Mouse (Mus musculus) myocyte (in vitro differentiated cells): Measurements from ENCODE around the gene Pyroxd2.

Experiments
- CEBPB ChIP-seq: IDR thresholded peaks from 2 replicates; pipeline ENCODE4 v1.6.1; 2011; ENCODE audit warnings: mild to moderate bottlenecking, moderate library complexity; ENCODE audit not compliant: poor library complexity, insufficient read depth, severe bottlenecking
- E2F4 ChIP-seq: IDR thresholded peaks from one replicate; pipeline ENCODE4 v1.6.1; 2011; ENCODE audit warnings: mild to moderate bottlenecking, control low read depth, moderate library complexity; ENCODE audit not compliant: insufficient read depth
- MAX ChIP-seq: IDR thresholded peaks from one replicate; pipeline ENCODE4 v1.6.1; 2011; ENCODE audit warnings: low read depth, mild to moderate bottlenecking, control low read depth
- MYOD1 ChIP-seq, 3 experiments: IDR thresholded peaks; one replicate each; pipeline ENCODE4 v1.6.1; 2011; ENCODE audit warnings: control low read depth in 2 of 3, low read depth in 2 of 3, mild to moderate bottlenecking in 2 of 3, moderate library complexity in 1 of 3; ENCODE audit not compliant: insufficient read length in 2 of 3, control insufficient read depth in 1 of 3
- MYOG ChIP-seq, 3 experiments: IDR thresholded peaks; one replicate each; pipeline ENCODE4 v1.6.1; 2011; ENCODE audit warnings: control low read depth in 2 of 3, low read depth in 2 of 3, mild to moderate bottlenecking in 2 of 3; ENCODE audit not compliant: insufficient read length in 2 of 3, control insufficient read depth in 1 of 3, insufficient read depth in 1 of 3
- POLR2A ChIP-seq: IDR thresholded peaks from one replicate; pipeline ENCODE4 v1.6.1; 2011; ENCODE audit warnings: low read depth, mild to moderate bottlenecking, control low read depth, moderate library complexity; ENCODE audit not compliant: insufficient read length
- POLR2AphosphoS2 ChIP-seq: IDR thresholded peaks from one replicate; pipeline ENCODE4 v1.6.1; 2011; ENCODE audit warnings: low read depth, control low read depth; ENCODE audit not compliant: insufficient read length
- REST ChIP-seq: IDR thresholded peaks from one replicate; pipeline ENCODE4 v1.6.1; 2011; ENCODE audit warnings: mild to moderate bottlenecking, control low read depth, moderate library complexity; ENCODE audit not compliant: insufficient read depth, insufficient read length
- SRF ChIP-seq: IDR thresholded peaks from one replicate; pipeline ENCODE4 v1.6.1; 2011; ENCODE audit warnings: low read depth; ENCODE audit not compliant: control insufficient read depth, insufficient read length
- TCF12 ChIP-seq: IDR thresholded peaks from one replicate; pipeline ENCODE4 v1.6.1; 2011; ENCODE audit warnings: mild to moderate bottlenecking, control low read depth; ENCODE audit not compliant: poor library complexity, insufficient read depth, severe bottlenecking
- TCF3 ChIP-seq: IDR thresholded peaks from one replicate; pipeline ENCODE4 v1.6.1; 2011; ENCODE audit warnings: low read depth, control low read depth; ENCODE audit not compliant: insufficient read length
- USF1 ChIP-seq: IDR thresholded peaks from one replicate; pipeline ENCODE4 v1.6.1; 2011; ENCODE audit warnings: low read depth, mild to moderate bottlenecking, control low read depth, moderate library complexity

- TF ChIP-seq E2F4 (no peak), USF1 (no peak), MAX (no peak), POLR2A (no peak), REST (no peak), TCF3 (no peak), MYOG (IDR thresholded peaks at IDR 0.05; ENCODE audit: control insufficient read depth in 1 of 3, insufficient read depth in 1 of 3, insufficient read length in 2 of 3, low read depth in 2 of 3) (no peak), POLR2AphosphoS2 (no peak), TCF12 (no peak), MYOD1 (IDR thresholded peaks at IDR 0.05; ENCODE audit: control insufficient read depth in 1 of 3, insufficient read length in 2 of 3, low read depth in 2 of 3) (no peak), CEBPB (no peak), SRF (no peak)
These were observed 14.8 kb upstream of the Pyroxd2 start for GRCm38 (mm10) chr19:42767361-42767760.
